Mouse (Mus musculus) thymus, postnatal 4 days (tissue): ENCODE measurements around the gene Tnni1.

ENCODE experiments used
- DNase-seq: peaks from one replicate; pipeline ENCODE4 v3.0.0; 2021

Tnni1 gene

DNA sequence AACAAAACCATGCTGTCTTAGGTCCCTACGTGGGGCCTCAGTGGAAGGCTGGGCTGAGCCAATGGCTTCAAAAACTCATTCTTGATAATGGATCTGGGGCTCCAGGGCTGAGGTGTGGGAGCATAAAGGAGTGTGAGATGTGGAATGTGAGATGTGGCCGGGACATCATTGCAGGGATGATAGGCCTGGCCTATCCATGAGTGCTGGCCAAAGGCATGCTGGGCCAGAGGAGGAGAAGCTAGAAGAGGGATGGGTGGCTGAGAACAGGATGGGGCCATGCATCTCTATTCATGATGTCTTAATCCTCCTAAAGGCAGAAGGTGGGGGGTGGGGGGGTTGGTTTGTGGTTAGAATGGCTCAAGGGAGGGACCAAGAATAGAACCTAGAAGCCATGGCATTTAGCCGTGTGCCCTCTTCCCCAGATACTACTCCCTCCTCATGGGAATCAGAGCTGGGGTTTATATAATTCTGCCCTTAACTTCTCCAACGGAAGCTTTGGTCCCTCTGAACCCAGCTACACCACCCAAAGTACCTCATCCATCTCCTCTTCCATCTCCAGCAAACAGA, 11.8 kb upstream of the Tnni1 start:
- no peak for DNase-seq

DNA sequence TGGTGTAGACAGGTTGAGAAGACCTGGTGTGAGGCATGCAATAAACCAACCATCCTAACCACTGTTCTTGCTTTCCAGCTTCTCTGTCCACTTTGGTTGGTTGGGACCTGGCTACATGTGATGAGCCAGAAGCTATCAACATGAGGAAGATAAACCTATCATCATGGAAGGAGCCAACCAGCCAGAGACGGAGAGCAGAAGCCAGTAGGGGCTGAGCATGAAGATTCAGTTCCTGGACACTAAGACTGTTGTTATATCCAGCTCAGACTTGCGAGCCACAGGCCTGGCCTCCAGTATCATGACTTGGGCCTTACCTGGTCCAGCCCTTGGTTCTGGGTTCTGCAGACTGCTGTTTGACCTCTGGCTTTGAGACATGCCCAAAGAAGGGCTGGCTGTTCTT, 10.8 kb upstream of the Tnni1 start:
- no peak for DNase-seq

DNA sequence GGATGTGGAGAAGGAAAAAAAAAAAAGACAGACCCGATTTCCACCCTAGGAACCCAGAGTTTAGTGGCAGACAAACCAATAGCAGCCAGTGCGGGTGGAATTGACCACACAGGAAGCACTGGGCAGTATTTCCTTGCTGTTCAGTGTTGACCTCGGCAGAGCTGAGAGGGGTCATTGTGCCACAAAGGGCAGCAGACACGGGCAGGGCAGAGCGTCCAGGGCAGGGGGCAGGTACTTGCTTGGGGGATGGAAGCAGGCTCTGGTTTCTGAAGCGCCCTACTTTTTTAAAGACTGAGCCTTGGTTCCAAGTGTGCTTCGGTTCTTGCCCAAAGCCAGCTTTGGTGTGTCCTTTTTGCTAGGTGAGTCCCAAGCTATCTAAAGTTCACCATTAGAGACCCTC, 9.0 kb upstream of the Tnni1 start:
- DNase-seq: no peak

DNA sequence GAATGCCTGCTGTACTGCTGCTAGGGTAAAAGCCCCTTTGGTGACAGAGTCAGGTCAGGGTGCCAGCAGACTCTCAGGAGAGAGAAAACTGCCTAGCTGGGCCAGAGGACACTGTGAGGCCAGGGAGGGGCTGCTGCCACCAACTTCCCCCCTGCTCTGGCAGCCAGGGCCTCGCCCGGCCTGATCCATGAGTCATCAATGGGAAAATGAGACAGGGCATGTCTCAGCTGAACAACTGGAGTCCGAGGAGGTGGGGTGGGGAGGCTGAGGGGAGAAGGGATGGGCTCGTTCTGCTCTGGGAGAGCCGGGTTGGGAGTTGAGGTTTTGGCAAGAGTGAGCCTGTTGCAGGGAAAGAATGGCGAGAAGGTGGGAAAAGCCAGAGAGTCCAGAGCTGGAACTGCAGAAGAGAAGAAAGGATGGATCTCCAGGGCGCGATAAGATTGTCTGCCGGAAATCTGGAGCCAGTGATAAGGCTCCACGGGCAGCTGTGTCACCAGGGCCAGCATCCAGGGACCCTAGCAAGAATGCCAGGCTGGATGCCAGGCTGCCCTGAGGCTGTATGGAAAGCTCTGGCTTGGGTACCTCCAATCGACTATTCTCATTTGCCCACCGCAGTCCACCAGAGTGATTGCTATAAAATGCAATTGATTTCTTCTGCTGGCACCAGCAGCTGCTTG, 8.2 kb upstream of the Tnni1 start:
- DNase-seq: no peak

DNA sequence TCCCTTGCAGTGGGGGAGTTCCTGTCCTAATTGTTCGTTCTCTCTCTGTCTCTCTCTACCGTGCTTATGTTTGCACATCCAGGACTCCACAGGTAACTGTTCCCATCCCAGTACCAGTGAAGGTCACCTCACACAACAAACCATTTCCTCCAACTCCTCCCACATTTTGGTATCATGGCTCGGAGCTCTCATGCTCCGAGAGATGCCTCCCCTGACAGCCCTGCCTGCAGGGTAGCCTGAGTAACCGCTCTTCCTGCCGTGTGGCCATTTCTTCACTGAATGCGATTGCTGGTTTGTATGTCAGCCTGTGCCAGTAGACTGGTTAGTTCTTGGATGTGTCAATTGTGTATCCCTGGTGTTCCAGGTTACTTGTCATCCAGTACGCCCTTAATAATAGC, 7.7 kb upstream of the Tnni1 start:
- DNase-seq: no peak

DNA sequence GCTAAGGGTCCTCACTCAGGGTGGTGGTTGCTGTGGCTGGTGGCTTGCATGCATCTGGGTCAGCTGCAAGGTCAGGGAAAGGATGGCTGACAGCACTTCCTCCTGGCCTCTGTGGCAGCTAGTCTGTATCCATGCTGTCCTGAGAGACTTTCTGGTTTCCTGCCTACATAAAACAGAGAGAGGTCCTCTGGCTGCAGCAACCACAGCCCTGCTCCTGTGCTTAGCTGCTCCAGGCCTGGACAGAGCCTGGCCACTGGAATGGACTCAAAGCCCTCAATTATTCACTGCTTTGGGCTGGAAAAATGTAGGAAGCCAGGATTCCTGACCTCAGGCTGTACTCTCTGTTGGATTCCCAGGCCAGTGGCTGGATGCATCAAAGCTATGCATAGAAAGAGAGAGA, 2.6 kb upstream of the Tnni1 start:
- no peak for DNase-seq

DNA sequence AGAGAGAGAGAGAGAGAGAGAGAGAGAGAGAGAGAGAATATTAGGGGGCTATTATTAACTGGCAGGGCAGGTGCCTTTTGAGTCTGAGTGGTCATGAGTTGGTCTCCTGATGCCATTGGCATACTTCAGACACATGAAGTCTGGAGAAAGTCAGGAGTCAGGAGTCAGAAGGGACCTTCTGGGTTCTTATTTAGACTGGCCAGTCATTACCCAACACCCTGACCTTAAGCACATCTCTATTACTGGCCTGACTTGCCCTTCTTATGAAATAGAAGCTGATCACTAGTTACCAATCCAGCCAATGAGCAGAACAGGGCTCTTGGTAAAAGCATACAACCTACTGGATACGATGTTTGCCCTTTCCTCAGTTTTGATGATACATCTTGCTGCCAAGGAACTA, 2.2 kb upstream of the Tnni1 start:
- DNase-seq: no peak

DNA sequence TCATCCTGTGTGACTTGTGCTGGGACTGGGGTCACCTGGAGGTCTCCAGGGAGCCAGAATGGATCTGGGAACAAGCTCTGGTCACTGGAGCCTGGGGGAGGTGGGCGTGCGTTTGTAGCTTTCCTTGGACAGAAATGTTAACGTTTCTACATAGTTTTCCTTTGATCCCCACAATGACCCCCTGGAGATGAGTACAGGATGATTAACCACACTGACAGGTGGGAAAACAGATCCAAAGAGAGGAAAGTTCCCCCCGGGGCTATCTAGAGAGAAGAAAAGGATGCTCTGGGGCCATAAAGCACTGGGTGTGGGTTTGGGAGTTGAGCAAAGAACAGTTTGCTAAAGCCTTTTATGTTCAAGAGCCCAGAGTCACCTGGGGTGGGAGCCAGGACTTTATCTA, 1.4 kb downstream of the Tnni1 start:
- DNase-seq: no peak

DNA sequence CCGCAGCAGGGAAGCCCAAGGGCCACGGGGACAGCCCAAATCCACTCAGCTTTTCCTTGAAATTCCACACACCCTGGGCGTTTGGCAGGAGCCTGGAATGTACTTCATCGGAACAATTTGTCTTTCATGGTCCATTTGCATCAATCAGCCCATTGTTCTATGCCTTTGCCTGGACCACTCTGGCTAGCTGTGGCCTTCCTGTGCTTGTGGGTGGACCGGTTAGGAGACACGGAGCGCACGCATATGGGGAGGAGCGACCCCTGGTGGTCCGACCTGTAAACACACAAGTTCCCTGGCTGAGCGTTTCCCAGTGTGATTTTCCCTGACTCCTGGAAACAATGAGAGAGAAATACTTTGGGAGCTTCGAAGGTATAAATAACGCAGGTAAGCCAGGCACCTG, 2.0 kb downstream of the Tnni1 start:
- peak; percentile 80 for DNase-seq

DNA sequence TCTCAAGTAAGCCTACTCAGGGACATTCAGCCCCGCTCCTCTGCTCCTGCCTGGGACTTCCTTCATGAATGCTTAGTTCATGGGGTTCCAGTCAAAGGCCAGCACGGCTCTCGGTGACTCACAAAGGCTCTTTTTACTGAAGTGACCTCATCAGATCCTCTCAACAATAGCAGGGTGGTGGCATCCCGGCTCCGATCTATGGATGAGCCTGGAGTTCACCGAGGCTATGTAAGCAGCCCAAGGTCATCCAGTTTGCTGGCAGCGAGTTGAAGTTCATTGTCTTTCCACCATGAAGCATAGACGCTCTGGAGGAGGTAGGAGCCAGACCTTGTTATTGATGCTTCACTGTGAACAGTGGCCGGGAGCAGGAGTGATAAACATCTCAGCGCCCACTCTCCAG, 3.6 kb downstream of the Tnni1 start:
- DNase-seq: no peak

DNA sequence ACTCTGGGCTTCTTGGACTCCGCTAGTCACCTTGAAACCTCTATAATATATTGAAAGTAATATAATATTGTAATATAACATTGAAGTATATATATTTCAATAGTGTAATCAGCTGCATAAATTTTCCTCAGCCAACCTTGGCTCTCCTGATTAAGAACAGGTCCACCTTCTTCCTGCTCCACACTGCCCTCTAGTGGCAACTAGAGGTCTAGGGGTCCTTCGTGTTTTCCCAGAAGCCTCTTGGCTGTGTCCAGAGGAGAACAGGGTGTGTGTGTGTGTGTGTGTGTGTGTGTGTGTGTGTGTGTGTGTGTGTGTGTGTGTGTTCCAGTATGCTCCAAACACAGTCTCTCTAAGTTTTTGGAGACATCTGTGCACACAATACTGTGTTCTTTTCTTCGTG, 8.6 kb downstream of the Tnni1 start:
- peak; percentile 87 for DNase-seq

DNA sequence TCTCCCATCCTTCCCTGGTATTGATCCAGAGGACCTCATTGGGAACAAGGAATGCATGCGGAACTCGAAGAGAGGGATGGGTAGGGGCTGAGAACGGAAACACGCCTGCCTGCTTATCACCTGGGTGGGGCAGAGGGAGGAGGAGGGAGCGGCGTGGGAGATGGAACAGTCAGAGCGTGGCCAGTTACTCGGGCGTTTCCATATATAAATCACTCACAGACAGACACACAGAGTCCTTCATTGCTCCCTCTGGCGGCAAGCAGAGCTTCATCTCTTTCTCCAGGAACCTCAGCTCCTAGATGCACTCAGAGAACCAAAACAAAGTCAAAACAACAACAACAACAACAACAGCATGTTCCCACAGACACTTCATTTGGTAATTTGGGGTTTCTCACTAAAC, 9.5 kb downstream of the Tnni1 start:
- DNase-seq: peak; percentile 78

DNA sequence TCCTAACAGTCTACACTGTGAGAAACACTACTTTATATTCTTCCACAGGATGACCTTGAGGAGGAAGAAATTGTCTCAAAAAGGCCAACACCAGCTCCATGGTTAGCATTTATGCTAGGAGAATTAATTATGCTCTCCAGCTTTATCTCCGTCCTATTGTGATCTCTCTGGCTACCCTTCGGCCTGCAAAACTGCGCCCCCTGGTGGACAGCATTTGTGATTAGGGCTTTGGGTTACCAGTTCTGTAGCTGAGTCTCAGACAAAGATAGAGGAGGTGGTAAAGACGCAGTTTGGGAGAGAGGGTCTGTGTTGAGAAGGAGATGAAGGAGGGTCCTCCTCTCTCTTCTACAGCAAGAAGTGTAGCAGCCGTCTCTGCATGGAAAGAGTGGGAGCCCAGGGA, 10.6 kb downstream of the Tnni1 start:
- DNase-seq: peak; percentile 93

DNA sequence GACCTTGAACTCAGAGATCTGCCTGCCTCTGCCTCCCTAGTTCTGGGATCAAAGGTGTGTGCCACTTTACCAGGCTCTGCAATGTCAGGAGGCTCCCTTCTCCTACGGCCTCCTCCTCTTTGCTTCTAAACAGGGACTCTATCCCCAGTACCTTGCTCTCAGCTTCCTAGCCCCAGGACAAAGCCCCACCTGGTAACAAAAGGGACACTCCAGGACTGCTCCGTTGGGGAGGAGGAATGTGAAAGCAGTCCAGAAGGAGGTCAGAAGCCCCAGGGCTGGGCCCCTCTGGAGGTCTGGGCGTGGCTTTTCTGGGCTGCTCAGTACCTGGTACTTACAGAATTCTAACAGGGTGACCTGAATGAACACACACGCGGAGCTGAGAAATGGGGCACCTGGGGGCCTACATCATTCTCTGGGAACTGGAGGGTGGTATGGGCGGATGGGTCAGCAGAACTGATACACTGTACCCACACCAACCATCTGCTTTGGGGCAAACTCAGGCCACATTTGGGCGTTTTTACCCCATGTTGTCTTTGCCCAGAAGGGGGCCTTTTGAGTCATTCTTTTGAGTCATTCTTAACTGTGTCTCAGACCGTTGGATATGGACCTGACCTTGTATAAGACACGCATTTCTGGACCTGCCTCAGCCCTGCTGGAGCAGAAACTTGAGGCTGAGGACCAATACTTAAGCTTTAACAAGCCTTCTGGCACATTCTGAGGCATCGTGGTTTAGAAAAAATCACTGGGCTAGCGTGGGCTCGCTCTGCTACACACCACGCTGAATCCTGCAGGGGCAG, 13.1 kb downstream of the Tnni1 start:
- DNase-seq: no peak

DNA sequence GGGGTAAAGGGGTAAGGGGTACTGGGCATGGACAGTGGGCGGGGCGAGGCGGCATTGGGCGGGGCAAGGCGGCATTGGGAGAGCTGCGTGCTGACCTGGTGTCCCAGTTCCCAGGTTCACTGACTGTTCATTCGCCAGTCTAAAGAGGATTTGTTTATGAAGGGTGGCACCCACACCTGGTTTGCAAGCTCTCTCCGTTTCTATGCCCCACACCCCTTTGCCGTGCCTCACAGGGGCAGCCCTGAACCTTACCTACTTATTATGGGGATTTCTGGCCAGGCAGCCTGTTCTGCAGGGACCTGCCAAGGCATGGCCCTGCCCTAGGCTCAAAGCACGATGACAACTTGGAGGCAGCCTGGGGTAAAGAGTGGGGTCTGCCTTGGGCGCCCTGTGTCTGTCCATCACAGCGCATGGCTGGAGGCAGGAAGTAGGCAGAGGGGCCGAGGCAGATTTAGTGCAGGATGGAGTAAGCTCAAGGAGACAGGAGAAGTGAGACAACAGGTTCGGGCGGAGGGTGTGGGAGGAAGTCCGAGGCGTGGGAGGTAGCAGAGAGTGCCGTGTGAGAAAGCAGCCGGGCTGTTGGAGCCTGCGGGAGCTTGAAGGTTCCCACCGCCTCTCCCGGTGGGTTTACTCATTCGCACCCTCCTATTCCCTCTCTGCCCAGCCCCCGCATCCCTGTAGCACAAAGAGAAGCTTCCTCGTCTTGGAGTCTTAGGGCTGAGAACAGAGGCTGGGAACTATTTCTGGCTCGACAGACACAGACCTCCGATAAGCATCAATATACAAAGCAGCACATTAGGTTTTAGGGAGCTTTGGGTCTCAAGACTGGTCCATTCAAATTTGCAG, 14.4 kb downstream of the Tnni1 start:
- peak; percentile 59 for DNase-seq

DNA sequence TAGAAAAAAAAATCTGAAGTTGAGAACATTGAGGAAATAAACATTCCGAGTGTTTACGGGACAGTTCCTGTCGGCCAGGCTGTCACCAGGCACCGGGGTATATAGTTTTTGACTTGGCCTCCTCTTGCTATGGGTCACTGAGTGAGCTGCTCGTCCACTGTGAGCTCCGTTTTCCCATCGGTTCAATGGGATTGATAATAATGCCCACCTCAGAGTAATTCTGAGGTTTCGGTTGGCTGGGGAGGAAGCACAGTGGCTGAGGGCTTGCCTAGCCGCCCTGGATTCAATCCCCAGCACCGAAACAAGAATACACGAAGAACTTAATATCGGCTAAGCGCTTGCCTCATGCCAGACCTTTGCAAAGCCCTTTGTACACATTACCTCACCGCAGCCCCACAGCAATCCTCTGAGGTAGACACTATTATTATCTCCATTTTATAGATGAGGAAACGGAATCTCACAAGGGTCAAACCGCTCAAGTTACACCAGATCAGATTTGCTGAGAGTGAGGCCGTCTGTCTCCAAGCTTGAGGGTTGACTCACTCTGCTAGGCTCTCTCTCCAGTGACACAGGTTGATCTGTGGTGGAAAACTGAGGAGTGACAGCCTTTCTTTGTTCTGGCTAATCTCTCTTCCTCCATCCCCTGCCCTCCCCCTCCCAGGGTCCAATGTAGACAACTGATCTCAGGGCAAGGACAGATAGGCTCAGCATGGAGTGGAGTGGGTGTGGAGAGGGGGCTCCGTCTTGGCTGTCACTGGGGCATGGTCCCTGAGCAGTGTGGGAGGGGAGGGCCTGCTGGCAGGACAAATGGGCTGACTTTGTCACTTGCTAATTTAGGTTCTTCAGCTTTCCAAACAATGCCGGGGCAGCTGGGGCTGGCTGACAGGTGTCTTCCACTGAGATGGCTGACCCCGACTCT, 15.2 kb downstream of the Tnni1 start:
- no peak for DNase-seq

DNA sequence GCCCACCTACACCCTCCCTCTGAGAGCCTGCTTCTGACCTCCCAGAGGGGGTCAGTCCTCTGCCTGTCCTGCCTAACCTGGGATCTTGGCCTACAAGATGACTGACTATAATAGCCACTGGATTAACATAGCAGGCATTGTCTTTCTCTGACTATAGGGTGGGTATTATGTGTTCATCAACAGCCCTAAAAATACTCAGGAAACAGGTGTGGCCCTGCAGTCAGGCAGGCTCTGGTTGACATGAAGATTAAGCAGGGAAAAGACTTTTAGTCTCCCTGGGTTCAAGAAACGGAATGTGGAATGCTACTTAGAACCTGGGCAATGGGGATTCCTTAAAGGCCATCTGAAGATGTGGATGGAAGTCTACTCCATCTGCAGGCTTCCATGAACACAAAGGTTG, 19.3 kb downstream of the Tnni1 start:
- DNase-seq: no peak

DNA sequence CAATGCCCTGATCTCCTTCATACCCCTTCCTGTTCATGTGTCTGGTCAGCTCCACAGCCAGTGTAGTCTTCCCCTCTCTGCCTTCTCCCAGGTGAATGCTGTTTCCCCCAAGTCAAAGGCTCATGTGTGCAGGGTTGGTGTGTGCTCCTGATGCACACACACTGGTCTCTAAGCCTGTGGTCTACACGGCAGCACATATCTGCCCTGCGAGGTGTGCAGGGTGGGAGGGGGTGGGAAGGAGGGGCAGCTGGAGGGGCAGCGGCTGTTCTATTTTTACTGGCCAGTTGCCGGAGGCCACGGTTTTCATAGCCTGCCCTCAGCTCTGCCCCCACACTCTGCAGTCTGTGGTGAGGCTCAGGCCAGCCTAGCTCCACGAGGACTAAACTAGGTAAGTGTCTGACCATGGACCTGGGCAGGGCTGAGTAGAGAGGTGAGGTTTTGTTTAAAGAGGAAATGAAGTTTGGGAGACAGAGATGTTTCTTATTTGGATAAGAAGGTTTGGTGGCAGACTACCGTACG, 19.9 kb downstream of the Tnni1 start:
- DNase-seq: no peak

DNA sequence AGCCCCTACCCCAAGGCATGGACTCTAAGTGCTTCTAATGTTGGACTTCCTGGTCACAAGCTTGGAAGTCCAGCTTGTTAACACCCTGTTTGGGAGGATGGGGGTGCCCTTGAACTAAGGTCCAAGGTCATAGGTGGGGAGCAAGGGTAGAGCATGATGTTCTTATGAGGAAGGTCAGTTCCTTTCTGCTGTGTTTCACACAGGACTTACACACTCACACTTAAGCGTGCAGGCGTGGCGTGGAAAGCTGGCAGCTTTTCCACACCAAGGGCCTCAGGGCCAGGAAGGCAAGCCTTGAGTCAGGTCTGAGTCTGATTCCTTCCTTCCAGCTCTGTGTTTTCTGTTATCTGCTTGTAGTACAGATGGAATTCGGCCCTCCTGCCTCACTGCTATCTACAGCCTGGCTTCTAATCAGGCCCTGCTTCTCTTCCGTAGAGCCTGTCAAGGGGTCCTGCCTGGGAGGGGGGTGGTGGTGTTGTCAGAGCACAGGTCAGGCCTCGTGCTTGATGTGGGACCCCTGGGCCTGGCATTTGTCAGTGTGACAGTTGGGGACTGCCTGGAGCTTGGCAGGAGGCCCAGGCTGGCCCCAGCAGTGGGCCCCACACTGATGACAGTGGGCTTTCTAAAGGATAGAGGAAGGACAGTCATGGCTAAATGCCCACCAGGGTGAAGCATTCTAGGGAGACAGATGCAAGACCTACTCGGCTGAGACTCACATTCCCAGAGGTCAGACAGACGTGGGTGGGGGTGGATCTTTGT, 21.1 kb downstream of the Tnni1 start:
- DNase-seq: no peak

DNA sequence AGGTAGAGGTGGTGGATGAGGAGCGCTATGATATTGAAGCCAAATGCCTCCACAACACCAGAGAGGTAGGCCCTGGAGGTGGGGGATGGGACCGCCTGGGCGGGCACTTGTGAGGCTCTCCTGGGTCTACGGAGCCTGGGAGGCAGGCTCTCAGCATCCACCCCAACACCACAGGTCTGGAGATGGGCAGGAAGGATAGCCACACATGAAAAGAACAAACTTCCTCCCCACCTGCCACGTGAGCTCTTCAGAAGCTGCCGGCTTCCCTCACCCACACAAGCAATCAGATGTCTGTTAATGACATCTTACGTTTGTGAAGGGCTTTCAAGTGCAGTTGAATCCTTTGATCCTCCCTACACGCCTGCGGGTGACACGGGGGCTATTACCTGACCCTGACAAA, 28.3 kb downstream of the Tnni1 start:
- DNase-seq: peak; percentile 68

DNA sequence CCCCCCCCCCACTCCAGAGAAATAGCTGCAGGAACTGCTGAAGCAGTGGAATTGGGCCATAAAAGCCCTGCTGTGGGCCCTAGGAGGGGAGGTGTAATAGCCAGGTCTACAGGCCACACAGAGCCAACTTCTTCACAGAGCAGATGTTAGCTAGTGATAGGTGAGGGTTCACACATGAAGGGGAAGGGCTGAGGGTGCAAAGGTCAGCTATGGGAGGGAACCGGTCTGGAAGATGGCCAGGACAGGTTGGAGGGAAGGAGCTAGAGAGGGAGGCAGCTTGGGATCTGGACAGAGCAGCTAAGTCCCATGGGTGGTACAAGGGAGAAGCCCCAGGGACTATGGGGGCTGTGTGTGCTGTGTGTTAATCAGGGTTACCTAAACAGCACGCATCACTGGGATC, 30.9 kb downstream of the Tnni1 start:
- DNase-seq: no peak
